Mouse (Mus musculus) heart, postnatal 0 days (tissue): ENCODE data around the gene Rhox2h.
"Not testable (repeated sequence)": the region's sequence is repeated elsewhere in the genome, so short reads cannot be mapped to it uniquely, and the experiment has no call there.

ENCODE experiments used
- CTCF ChIP-seq: IDR thresholded peaks from 2 replicates; pipeline ENCODE4 v1.5.1; 2016; ENCODE audit warnings: antibody characterized with exemption, control low read depth, low read depth
- EP300 ChIP-seq: IDR thresholded peaks from 2 replicates; pipeline ENCODE4 v1.6.1; 2016; ENCODE audit warnings: antibody characterized with exemption, low read depth

DNA sequence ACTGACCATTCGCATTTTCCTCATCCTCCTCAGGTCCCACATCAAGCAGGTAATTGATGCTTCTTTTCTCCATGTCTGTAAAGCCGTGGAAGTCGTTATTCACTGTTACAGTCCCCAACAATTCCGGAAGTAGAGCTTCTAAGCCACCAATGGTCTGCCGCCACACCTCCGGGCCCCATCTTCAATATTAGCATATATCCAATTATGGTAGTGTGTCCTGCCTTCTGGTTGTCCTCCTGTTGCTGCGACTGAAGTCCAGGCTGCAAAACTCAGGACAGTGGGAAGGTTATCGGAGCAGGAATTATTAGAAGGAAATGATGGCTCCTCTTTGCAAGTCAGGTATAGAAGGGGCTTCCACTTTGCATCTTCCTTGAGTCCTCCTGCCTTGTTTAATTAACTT is at the start of gene Rhox2h:
- TF ChIP-seq CTCF, EP300: not testable (repeated sequence)
